Mouse (Mus musculus) CH12.LX (cell line): ENCODE results near the gene Fbxo42. TPM values are rescaled to one million over a fixed set of nuclear protein-coding genes. Genes with fewer than 3 reads are reported as not detected.

Source experiments
- DNase-seq: peaks from one replicate; pipeline ENCODE4 v3.0.0-alpha.2; 2013; ENCODE audit errors: extremely low read depth
- H3K27ac ChIP-seq: 2 replicates; pipeline ENCODE4 v1.5.1; 2012; ENCODE audit warnings: low read depth, mild to moderate bottlenecking, control low read depth, moderate library complexity; ENCODE audit not compliant: insufficient read depth
- H3K27me3 ChIP-seq: replicated peaks from 2 replicates; pipeline ENCODE3; 2012; ENCODE audit warnings: inconsistent platforms
- H3K36me3 ChIP-seq, 2 experiments: replicated peaks in 1 of 2; 2 replicates each; pipeline versions ENCODE3 to v1.6.1; 2012; ENCODE audit warnings: inconsistent platforms in 1 of 2, low read length in 1 of 2, mild to moderate bottlenecking in 1 of 2, mixed read lengths in 1 of 2, moderate library complexity in 1 of 2; ENCODE audit not compliant: control insufficient read depth in 1 of 2, insufficient read depth in 1 of 2
- H3K4me1 ChIP-seq, 2 experiments: 2 replicates each; pipeline ENCODE4 v1.6.1; 2012; ENCODE audit warnings: inconsistent platforms in 1 of 2, moderate library complexity in 1 of 2; ENCODE audit not compliant: insufficient read depth in 2 of 2, control insufficient read depth in 1 of 2
- H3K4me2 ChIP-seq: 2 replicates; pipeline ENCODE4 v1.6.1; 2012; ENCODE audit warnings: low read depth, mild to moderate bottlenecking, control low read depth; ENCODE audit not compliant: poor library complexity, insufficient read depth, severe bottlenecking
- H3K4me3 ChIP-seq, 3 experiments: fragments of 150-350 bp in 1 of 3; sonication (generic) in 1 of 3; replicated peaks in 1 of 3; 2 replicates each; pipeline versions ENCODE3 to v1.5.1; 2011 to 2012; ENCODE audit warnings: low read depth in 2 of 3, low read length in 2 of 3, mild to moderate bottlenecking in 2 of 3, moderate library complexity in 2 of 3, control low read depth in 1 of 3, improper control_type of control experiment in 1 of 3, inconsistent platforms in 1 of 3, mixed read lengths in 1 of 3; ENCODE audit not compliant: poor library complexity in 1 of 3
- H3K79me2 ChIP-seq: replicated peaks from 2 replicates; pipeline ENCODE4 v1.6.1; 2012; ENCODE audit warnings: mild to moderate bottlenecking, moderate library complexity; ENCODE audit not compliant: control insufficient read depth, poor library complexity, insufficient read depth, severe bottlenecking; ENCODE audit errors: extremely low read depth
- H3K9ac ChIP-seq: 2 replicates; pipeline ENCODE4 v1.6.1; 2012; ENCODE audit warnings: low read depth, mild to moderate bottlenecking, control low read depth, moderate library complexity; ENCODE audit not compliant: insufficient read depth
- H3K9me3 ChIP-seq: replicated peaks from 2 replicates; pipeline ENCODE3; 2012; ENCODE audit warnings: low read length, inconsistent platforms, mixed read lengths
- BHLHE40 ChIP-seq: IDR thresholded peaks from 2 replicates; pipeline ENCODE4 v1.6.1; 2011; ENCODE audit warnings: mild to moderate bottlenecking, low read depth, low read length, improper control_type of control experiment
- CHD1 ChIP-seq: IDR thresholded peaks from 2 replicates; pipeline ENCODE4 v1.6.1; 2012; ENCODE audit warnings: low read depth, low read length, improper control_type of control experiment, inconsistent platforms
- CHD2 ChIP-seq: IDR thresholded peaks from 2 replicates; pipeline ENCODE4 v1.6.1; 2011; ENCODE audit warnings: low read length, improper control_type of control experiment
- CTCF ChIP-seq, 2 experiments: IDR thresholded peaks in 1 of 2; conservative IDR thresholded peaks in 1 of 2; 2 replicates each; pipeline ENCODE4 v1.5.1; 2011 to 2012; ENCODE audit warnings: low read depth in 2 of 2, low read length in 2 of 2, improper control_type of control experiment in 1 of 2, inconsistent platforms in 1 of 2, mild to moderate bottlenecking in 1 of 2, moderate library complexity in 1 of 2
- E2F4 ChIP-seq: IDR thresholded peaks from 2 replicates; pipeline ENCODE4 v1.6.1; 2011; ENCODE audit warnings: low read depth, low read length, improper control_type of control experiment; ENCODE audit not compliant: insufficient replicate concordance
- ELF1 ChIP-seq: IDR thresholded peaks from 2 replicates; pipeline ENCODE4 v1.6.1; 2014; ENCODE audit warnings: low read depth, mild to moderate bottlenecking, inconsistent platforms, low read length, improper control_type of control experiment
- EP300 ChIP-seq: IDR thresholded peaks from 2 replicates; pipeline ENCODE4 v1.6.1; 2011; ENCODE audit warnings: low read length, improper control_type of control experiment
- ETS1 ChIP-seq: conservative IDR thresholded peaks from 2 replicates; pipeline ENCODE4 v1.6.1; 2012; ENCODE audit warnings: low read depth, mild to moderate bottlenecking, inconsistent platforms, low read length, improper control_type of control experiment, moderate library complexity
- GABPA ChIP-seq: IDR thresholded peaks from 2 replicates; pipeline ENCODE4 v1.6.1; 2012; ENCODE audit warnings: low read depth, low read length, improper control_type of control experiment, inconsistent platforms; ENCODE audit not compliant: insufficient replicate concordance
- HCFC1 ChIP-seq: IDR thresholded peaks from 2 replicates; pipeline ENCODE4 v1.6.1; 2012; ENCODE audit warnings: low read depth, mild to moderate bottlenecking, inconsistent platforms, low read length, improper control_type of control experiment
- IRF4 ChIP-seq: IDR thresholded peaks from 2 replicates; pipeline ENCODE4 v1.6.1; 2014; ENCODE audit warnings: low read depth, mild to moderate bottlenecking, inconsistent platforms, low read length, improper control_type of control experiment
- JUN ChIP-seq: IDR thresholded peaks from 2 replicates; pipeline ENCODE4 v1.6.1; 2011; ENCODE audit warnings: low read depth, mild to moderate bottlenecking, low read length, improper control_type of control experiment, moderate library complexity; ENCODE audit not compliant: insufficient read depth
- JUND ChIP-seq: conservative IDR thresholded peaks from 2 replicates; pipeline ENCODE4 v1.6.1; 2011; ENCODE audit warnings: low read depth, low read length, improper control_type of control experiment
- KAT2A ChIP-seq: IDR thresholded peaks from 2 replicates; pipeline ENCODE4 v1.6.1; 2012; ENCODE audit warnings: low read length, improper control_type of control experiment, inconsistent platforms; ENCODE audit not compliant: insufficient replicate concordance
- MAFK ChIP-seq: IDR thresholded peaks from 2 replicates; pipeline ENCODE4 v1.6.1; 2011; ENCODE audit warnings: low read length, improper control_type of control experiment; ENCODE audit not compliant: insufficient replicate concordance
- MAX ChIP-seq: IDR thresholded peaks from 2 replicates; pipeline ENCODE4 v1.6.1; 2011; ENCODE audit warnings: low read length, improper control_type of control experiment
- MAZ ChIP-seq: IDR thresholded peaks from 2 replicates; pipeline ENCODE4 v1.6.1; 2012; ENCODE audit warnings: low read depth, mild to moderate bottlenecking, inconsistent platforms, low read length, improper control_type of control experiment, moderate library complexity
- MEF2A ChIP-seq: IDR thresholded peaks from 2 replicates; pipeline ENCODE4 v1.6.1; 2014; ENCODE audit warnings: low read depth, mild to moderate bottlenecking, inconsistent platforms, low read length, improper control_type of control experiment, borderline replicate concordance
- MXI1 ChIP-seq: IDR thresholded peaks from 2 replicates; pipeline ENCODE4 v1.6.1; 2011; ENCODE audit warnings: mild to moderate bottlenecking, low read depth, low read length, improper control_type of control experiment
- MYC ChIP-seq: IDR thresholded peaks from 2 replicates; pipeline ENCODE4 v1.6.1; 2011; ENCODE audit warnings: low read depth, mild to moderate bottlenecking, improper control_type of control experiment, low read length
- NELFE ChIP-seq: IDR thresholded peaks from 2 replicates; pipeline ENCODE4 v1.6.1; 2011; ENCODE audit warnings: low read depth, low read length, improper control_type of control experiment
- NRF1 ChIP-seq: IDR thresholded peaks from 2 replicates; pipeline ENCODE4 v1.6.1; 2014; ENCODE audit warnings: low read depth, mild to moderate bottlenecking, inconsistent platforms, low read length, improper control_type of control experiment, moderate library complexity
- PAX5 ChIP-seq: IDR thresholded peaks from 2 replicates; pipeline ENCODE4 v1.6.1; 2012; ENCODE audit warnings: low read length, inconsistent platforms, mixed read lengths
- POLR2A ChIP-seq: IDR thresholded peaks from 2 replicates; pipeline ENCODE4 v1.6.1; 2011; ENCODE audit warnings: low read depth, mild to moderate bottlenecking, improper control_type of control experiment, low read length
- POLR2AphosphoS2 ChIP-seq: IDR thresholded peaks from 2 replicates; pipeline ENCODE4 v1.6.1; 2011; ENCODE audit warnings: low read depth, low read length, improper control_type of control experiment
- RAD21 ChIP-seq: IDR thresholded peaks from 2 replicates; pipeline ENCODE4 v1.6.1; 2011; ENCODE audit warnings: low read depth, mild to moderate bottlenecking, low read length, improper control_type of control experiment, moderate library complexity
- RCOR1 ChIP-seq: conservative IDR thresholded peaks from 2 replicates; pipeline ENCODE4 v1.6.1; 2012; ENCODE audit warnings: low read depth, mild to moderate bottlenecking, inconsistent platforms, low read length, improper control_type of control experiment
- SIN3A ChIP-seq: IDR thresholded peaks from 2 replicates; pipeline ENCODE4 v1.6.1; 2012; ENCODE audit warnings: low read length, improper control_type of control experiment, inconsistent platforms
- SMC3 ChIP-seq: IDR thresholded peaks from 2 replicates; pipeline ENCODE4 v1.6.1; 2011; ENCODE audit warnings: low read depth, low read length, improper control_type of control experiment
- TBP ChIP-seq: conservative IDR thresholded peaks from 2 replicates; pipeline ENCODE4 v1.6.1; 2011; ENCODE audit warnings: low read depth, low read length, improper control_type of control experiment
- TCF12 ChIP-seq: IDR thresholded peaks from 2 replicates; pipeline ENCODE4 v1.6.1; 2014; ENCODE audit warnings: low read depth, mild to moderate bottlenecking, inconsistent platforms, low read length, improper control_type of control experiment
- UBTF ChIP-seq: IDR thresholded peaks from 2 replicates; pipeline ENCODE4 v1.6.1; 2012; ENCODE audit warnings: low read depth, mild to moderate bottlenecking, inconsistent platforms, low read length, improper control_type of control experiment, moderate library complexity
- USF1 ChIP-seq: IDR thresholded peaks from 2 replicates; pipeline ENCODE4 v1.6.1; 2014; ENCODE audit warnings: low read depth, mild to moderate bottlenecking, inconsistent platforms, low read length, improper control_type of control experiment
- USF2 ChIP-seq: conservative IDR thresholded peaks from 2 replicates; pipeline ENCODE4 v1.6.1; 2011; ENCODE audit warnings: low read depth, low read length, improper control_type of control experiment
- ZC3H11A ChIP-seq: IDR thresholded peaks from 2 replicates; pipeline ENCODE4 v1.6.1; 2012; ENCODE audit warnings: low read depth, mild to moderate bottlenecking, inconsistent platforms, low read length, improper control_type of control experiment
- ZKSCAN1 ChIP-seq: IDR thresholded peaks from 2 replicates; pipeline ENCODE4 v1.6.1; 2012; ENCODE audit warnings: low read depth, inconsistent platforms, low read length, improper control_type of control experiment, borderline replicate concordance
- ZMIZ1 ChIP-seq: IDR thresholded peaks from 2 replicates; pipeline ENCODE4 v1.6.1; 2012; ENCODE audit warnings: low read depth, mild to moderate bottlenecking, inconsistent platforms, low read length, improper control_type of control experiment
- ZNF384 ChIP-seq: IDR thresholded peaks from 2 replicates; pipeline ENCODE4 v1.6.1; 2012; ENCODE audit warnings: low read depth, low read length, improper control_type of control experiment, inconsistent platforms
- dilution Hi-C: fragments of 300-500 bp; cut with MboI; formaldehyde crosslinking; loops from 2 replicates; pipeline ENCODE4 v1.14.3; 2020; ENCODE audit warnings: low sequenced_read_pairs; ENCODE audit not compliant: extremely low pct_unique_long_range_greater_than_20kb, extremely low pct_ligation_motif_present
- in situ Hi-C: fragments of 300-500 bp; cut with MboI; formaldehyde crosslinking; loops from 3 replicates; pipeline ENCODE4 v1.14.3; 2019; ENCODE audit warnings: low sequenced_read_pairs, low pct_ligation_motif_present, low pct_unique_long_range_greater_than_20kb, mixed read lengths
- polyA plus RNA-seq: library from polyadenylated mRNA; unstranded; fragments of >175 nt; gene quantifications from 2 replicates; pipeline ENCODE4 v1.2.1, GENCODE M21; 2012; ENCODE audit warnings: low read depth; ENCODE audit not compliant: insufficient read length
- total RNA-seq, 2 experiments: library from RNA; depleted of rRNA; stranded (reverse); fragments of 300-350 nt in 1 of 2; fragments of >200 nt in 1 of 2; gene quantifications; 2 replicates each; pipeline ENCODE4 v1.2.3; 2012 to 2014

Fbxo42 gene
- total and polyA plus RNA-seq, 3 experiments: 9.8 to 16.5 (median 14.4) TPM

DNA sequence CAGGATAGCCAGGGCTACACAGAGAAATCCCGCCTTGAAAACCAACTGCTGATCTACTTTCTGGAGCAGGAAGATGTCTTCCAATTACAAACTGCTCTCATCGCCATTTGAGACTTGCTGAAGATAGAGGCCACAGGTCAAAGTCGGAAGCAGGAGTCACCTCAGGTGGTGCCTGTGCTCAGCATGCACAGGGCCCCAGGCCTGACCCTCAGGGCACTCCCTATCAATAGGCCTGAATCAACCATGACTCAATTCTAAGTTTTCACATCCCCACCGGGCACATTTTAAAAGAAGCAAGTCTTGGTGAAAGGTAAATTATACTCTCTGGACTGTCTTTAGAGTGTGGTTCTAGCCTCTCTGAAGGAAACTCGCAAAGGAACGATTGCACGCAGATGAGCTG, 11.6 kb upstream of the Fbxo42 start:
- no peak for TF ChIP-seq MAZ
- 0 out of 2 replicates have a peak, but pooled peaks have one; percentile 56 for TF ChIP-seq RCOR1
- no peak for TF ChIP-seq CHD2
- TF ChIP-seq SMC3: no peak
- TF ChIP-seq EP300: peak; percentile 79
- TF ChIP-seq ELF1: no peak
- TF ChIP-seq MYC: 0 out of 2 replicates have a peak, but pooled peaks have one; percentile 28
- peak; percentile 83 for TF ChIP-seq IRF4
- no peak for TF ChIP-seq CHD1
- no peak for TF ChIP-seq CTCF (conservative IDR thresholded peaks at IDR 0.05 in 1 of 2, IDR thresholded peaks at IDR 0.05 in 1 of 2; ENCODE audit: low read depth in 2 of 2, low read length in 2 of 2)
- 0 out of 2 replicates have a peak, but pooled peaks have one; percentile 25 for TF ChIP-seq MEF2A
- 0 out of 2 replicates have a peak, but pooled peaks have one; percentile 23 for TF ChIP-seq TCF12
- no peak for TF ChIP-seq MAX
- no peak for TF ChIP-seq ZNF384
- TF ChIP-seq E2F4: no peak
- no peak for TF ChIP-seq TBP
- no peak; the same call in none of the 2 replicates for TF ChIP-seq UBTF
- TF ChIP-seq KAT2A: no peak
- no peak for TF ChIP-seq USF2
- no peak for TF ChIP-seq NELFE
- TF ChIP-seq PAX5: no peak
- TF ChIP-seq ZC3H11A: no peak
- TF ChIP-seq ETS1: peak; percentile 32; the same call in 1 of the 2 replicates
- no peak for TF ChIP-seq RAD21
- TF ChIP-seq BHLHE40: peak; percentile 75
- no peak for TF ChIP-seq NRF1
- TF ChIP-seq MAFK: 0 out of 2 replicates have a peak, but pooled peaks have one; percentile 29
- no peak for TF ChIP-seq POLR2AphosphoS2
- no peak for TF ChIP-seq SIN3A
- no peak for TF ChIP-seq ZMIZ1
- no peak for TF ChIP-seq USF1
- no peak for TF ChIP-seq GABPA
- TF ChIP-seq POLR2A: no peak
- peak; percentile 59; the same call in 1 of the 2 replicates for TF ChIP-seq MXI1
- no peak for TF ChIP-seq HCFC1
- peak; percentile 26; the same call in 1 of the 2 replicates for TF ChIP-seq JUND
- peak; percentile 31; the same call in 1 of the 2 replicates for TF ChIP-seq JUN
- no peak for TF ChIP-seq ZKSCAN1
- H3K4me1 ChIP-seq: peaks cover 18 to 65% of the 10 kb centered on the region in 2 experiments
- peak overlapping the region in 2 of 3 experiments; percentile 11 to 48 for H3K4me3 ChIP-seq
- H3K79me2 ChIP-seq: peaks cover 78% of the 10 kb centered on the region
- no peak for DNase-seq
- in situ Hi-C loops: no loop called here
- H3K36me3 ChIP-seq: peaks cover 8 to 40% of the 10 kb centered on the region in 2 experiments
- dilution Hi-C loops: no loop called here
- peak overlapping the region; percentile 69 for H3K4me2 ChIP-seq
- H3K9ac ChIP-seq: peak overlapping the region; percentile 14; the same call in 1 of the 2 replicates
- no peaks in the 10 kb centered on the region for H3K27me3 ChIP-seq
- H3K9me3 ChIP-seq: no peaks in the 10 kb centered on the region
- peak overlapping the region; percentile 58 for H3K27ac ChIP-seq
